Comparison of ENCODE assay signal across 27 mouse cellular contexts in the genomic region with DNA sequence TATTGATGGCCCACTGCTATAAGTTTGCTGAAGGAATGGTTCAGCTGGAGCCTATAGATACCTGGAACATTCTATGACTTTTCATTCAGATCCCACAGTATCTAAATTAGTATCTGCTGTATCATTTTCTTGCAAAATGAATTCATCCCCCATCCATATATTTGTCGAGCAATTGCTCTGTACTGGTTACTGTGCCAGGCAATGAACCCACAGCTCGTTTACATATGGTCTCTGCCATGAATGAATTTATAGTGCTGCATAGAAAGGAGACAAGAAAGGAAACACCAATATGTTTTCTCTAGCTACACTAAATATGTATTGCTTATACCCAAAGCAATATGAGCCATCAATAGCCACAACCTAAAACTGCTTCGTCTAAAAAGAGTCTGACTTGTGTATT.
"Had no signal": no experiment of that assay in that cellular context is flagged by ENCODE, and none has a peak within 500 bp of the region (broad histone marks: within the 10 kb centered on the region; RNA-seq: fewer than 3 reads in every experiment).

No protein-coding gene starts in this region.

- H3K4me2 ChIP-seq: heart, embryonic 11.5 days; heart, embryonic 13.5 days; heart, embryonic 15.5 days; hindbrain, embryonic 12.5 days; hindbrain, embryonic 14.5 days; intestine, embryonic 15.5 days; limb, embryonic 12.5 days; liver, embryonic 11.5 days; liver, embryonic 13.5 days; liver, embryonic 15.5 days had no signal

- H3K4me1 ChIP-seq: heart, embryonic 13.5 days; heart, embryonic 15.5 days; hindbrain, embryonic 12.5 days; intestine, embryonic 15.5 days; limb, embryonic 10.5 days; limb, embryonic 12.5 days; liver, embryonic 13.5 days; liver, embryonic 15.5 days had no signal

- ATAC-seq: hindbrain, embryonic 16.5 days; inflammation-experienced regulatory T-cells, adult 6 months; intestine, embryonic 15.5 days; intestine, postnatal 0 days had no signal

- DNase-seq: gastrocnemius, postnatal 14 days; gastrocnemius, postnatal 36 days; heart, adult 11 months; heart, adult 2 months; heart, postnatal 14 days; heart, postnatal 36 days; kidney, adult 18-20 months; kidney, adult 8-10 months; kidney, postnatal 10 days; kidney, postnatal 25 days; kidney, postnatal 4 days; liver; liver, embryonic 13.5 days had no signal

- H3K27me3 ChIP-seq: heart, embryonic 13.5 days; heart, embryonic 15.5 days; hindbrain, embryonic 12.5 days; intestine, embryonic 15.5 days; limb, embryonic 12.5 days; liver, embryonic 13.5 days; liver, embryonic 15.5 days had no signal

- H3K36me3 ChIP-seq: heart, embryonic 13.5 days; heart, embryonic 15.5 days; hindbrain, embryonic 12.5 days; intestine, embryonic 15.5 days; limb, embryonic 10.5 days; limb, embryonic 12.5 days; liver, embryonic 13.5 days; liver, embryonic 15.5 days had no signal

- H3K27ac ChIP-seq: heart, adult 2 months; heart, embryonic 13.5 days; heart, embryonic 15.5 days; hindbrain, embryonic 12.5 days; hindbrain, embryonic 14.5 days; intestine, embryonic 15.5 days; layer of hippocampus, adult 2 months; limb, embryonic 10.5 days; limb, embryonic 12.5 days; liver, embryonic 13.5 days; liver, embryonic 15.5 days had no signal

- H3K4me3 ChIP-seq: heart, adult 2 months; heart, embryonic 13.5 days; heart, embryonic 15.5 days; hindbrain, embryonic 12.5 days; intestine, embryonic 15.5 days; layer of hippocampus, adult 2 months; limb, embryonic 10.5 days; limb, embryonic 12.5 days; liver, embryonic 13.5 days; liver, embryonic 15.5 days had no signal

- H3K9ac ChIP-seq: heart, embryonic 13.5 days; heart, embryonic 15.5 days; hindbrain, embryonic 12.5 days; hindbrain, embryonic 14.5 days; intestine, embryonic 15.5 days; limb, embryonic 12.5 days; liver, embryonic 13.5 days; liver, embryonic 15.5 days had no signal

- H3K9me3 ChIP-seq: heart, embryonic 13.5 days; heart, embryonic 15.5 days; hindbrain, embryonic 12.5 days; intestine, embryonic 15.5 days; limb, embryonic 10.5 days; limb, embryonic 12.5 days; liver, embryonic 13.5 days; liver, embryonic 15.5 days had no signal
